Mouse (Mus musculus): Measurements from ENCODE around the gene Amz1.

- TF ChIP-seq CTCF (IDR thresholded peaks at IDR 0.05; ENCODE audit: control insufficient read depth, insufficient read depth, insufficient replicate concordance, low read depth, low read length) = no peak
- TF ChIP-seq POLR2A (IDR thresholded peaks at IDR 0.05; ENCODE audit: control insufficient read depth, low read depth, low read length) = no peak
Measured at GRCm38 (mm10) chr5:140775111-140775510, 51.2 kb downstream of the Amz1 start.
